Mouse (Mus musculus) intestine, postnatal 0 days (tissue): ENCODE results near the gene Zfp277. TPM values are rescaled to one million over a fixed set of nuclear protein-coding genes. Genes with fewer than 3 reads are reported as not detected.
A peak's percentile ranks its signal among the peaks of the same experiment; 100 is the strongest.

Source experiments
- ATAC-seq: fragments of 200-750 bp; cut with Nextera tagmentation; 2 replicates; pipeline ENCODE4 v1.8.0; 2017; ENCODE audit warnings: mild to moderate bottlenecking, moderate TSS enrichment, moderate library complexity
- H3K27ac ChIP-seq: fragments of 300-500 bp; sonication (generic); 2 replicates; pipeline ENCODE4 v1.5.1; 2014; ENCODE audit warnings: mild to moderate bottlenecking, low read depth, low read length, moderate library complexity
- H3K27me3 ChIP-seq: fragments of 300-500 bp; sonication (generic); replicated peaks from 2 replicates; pipeline ENCODE4 v1.6.1; 2014; ENCODE audit warnings: low read length, mixed read lengths; ENCODE audit not compliant: control insufficient read depth, insufficient read depth
- H3K36me3 ChIP-seq: fragments of 300-500 bp; sonication (generic); 2 replicates; pipeline ENCODE4 v1.6.1; 2014; ENCODE audit warnings: mild to moderate bottlenecking, moderate library complexity; ENCODE audit not compliant: control insufficient read depth, insufficient read depth
- H3K4me1 ChIP-seq: fragments of 300-500 bp; sonication (generic); replicated peaks from 2 replicates; pipeline ENCODE4 v1.6.1; 2014; ENCODE audit warnings: antibody characterized with exemption, low read length, mixed read lengths; ENCODE audit not compliant: control insufficient read depth, insufficient read depth
- H3K4me2 ChIP-seq: fragments of 300-500 bp; sonication (generic); replicated peaks from 2 replicates; pipeline ENCODE4 v1.6.1; 2014; ENCODE audit warnings: low read depth, mild to moderate bottlenecking, moderate library complexity
- H3K4me3 ChIP-seq: fragments of 300-500 bp; sonication (generic); 2 replicates; pipeline ENCODE4 v1.5.1; 2014; ENCODE audit warnings: low read depth, low read length
- H3K9ac ChIP-seq: fragments of 300-500 bp; sonication (generic); 2 replicates; pipeline ENCODE4 v1.6.1; 2014; ENCODE audit warnings: mild to moderate bottlenecking, low read depth, low read length
- H3K9me3 ChIP-seq: fragments of 300-500 bp; sonication (generic); 2 replicates; pipeline ENCODE4 v1.6.1; 2016; ENCODE audit warnings: mixed run types; ENCODE audit not compliant: control insufficient read depth
- CTCF ChIP-seq: sonication (generic); IDR thresholded peaks from 2 replicates; pipeline ENCODE4 v1.5.1; 2016; ENCODE audit warnings: low read depth, mild to moderate bottlenecking, control low read depth, antibody characterized with exemption, moderate library complexity
- WGBS: fragments of 180-500 bp; shearing (Covaris S2); extraction: QIAGEN DNeasy Blood & Tissue Kit; methylation state at CpG from one replicate; pipeline ENCODE4 v1.1.7; 2014; 5-methylcytosine and 5-hydroxymethylcytosine counted together
- polyA plus RNA-seq: library from polyadenylated mRNA; unstranded; fragments of >200 nt; fragmentation: Nextera tagmentation; extraction: Ambion mirVana; gene quantifications from 2 replicates; pipeline ENCODE4 v1.2.1, GENCODE M21; 2015

Gene Zfp277
- 19.5 and 19.9 TPM in 2 replicates for polyA plus RNA-seq

DNA sequence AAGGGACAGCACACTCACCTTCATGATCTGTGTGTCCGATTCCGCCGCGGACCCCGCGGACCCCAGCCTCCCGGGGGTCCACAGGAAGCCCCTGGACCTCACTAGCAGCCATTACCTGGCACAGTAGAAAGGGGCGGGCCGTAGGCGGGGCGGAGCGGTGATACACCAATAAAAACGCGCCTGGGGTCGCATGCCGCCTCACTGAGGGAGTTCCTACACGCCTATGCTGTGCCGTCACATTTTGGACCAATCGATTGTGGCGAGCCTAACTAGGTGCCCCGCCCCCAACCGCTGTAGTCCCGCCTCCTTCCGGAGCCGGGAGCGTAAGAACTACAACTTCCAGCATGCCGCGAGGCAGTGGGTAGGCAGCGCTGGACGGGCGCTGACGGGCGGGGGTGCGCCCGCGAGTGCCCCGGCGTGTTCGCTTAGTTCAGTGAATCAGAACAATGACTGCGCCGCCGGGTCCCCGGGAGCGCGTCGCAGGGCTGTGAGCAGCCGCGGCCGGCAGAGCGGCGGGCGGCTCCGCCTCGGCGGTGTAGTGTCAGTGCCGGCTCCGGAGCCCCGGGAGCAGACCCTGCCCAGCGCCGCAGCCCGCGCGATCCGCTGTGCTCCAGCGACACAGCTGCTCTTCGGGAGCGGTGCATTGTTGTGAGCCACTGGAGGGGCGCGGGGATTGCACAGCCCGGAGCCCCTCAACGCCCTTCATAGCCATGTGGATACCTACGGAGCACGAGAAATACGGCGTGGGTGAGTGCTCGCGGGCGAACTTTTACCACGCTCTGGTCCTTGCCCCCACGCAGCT, at the start of gene Zfp277, which contains the start of gene Dock4:
Gene Zfp277 (minus strand): TSS at position 255 of the 802 bp plus-strand sequence.
Gene Dock4 (plus strand): TSS at position 305 of the 802 bp plus-strand sequence.
- Histone ChIP-seq H3K27ac (peak within 1 kb of the TSS; percentile 71), H3K4me3 (peak within 1 kb of the TSS; percentile 98), H3K9me3 (no peaks in the 10 kb centered on the region), H3K4me2 (peak within 1 kb of the TSS; percentile 94), H3K4me1 (no peaks in the 10 kb centered on the region), H3K9ac (peak within 1 kb of the TSS; percentile 59), H3K36me3 (no peaks in the 10 kb centered on the region), H3K27me3 (no peaks in the 10 kb centered on the region)
- ATAC-seq: peak; percentile 98
- WGBS: under 1% methylated on average over 78 of the region's 80 CpGs
- TF ChIP-seq CTCF: peak; percentile 34; the same call in 1 of the 2 replicates

DNA sequence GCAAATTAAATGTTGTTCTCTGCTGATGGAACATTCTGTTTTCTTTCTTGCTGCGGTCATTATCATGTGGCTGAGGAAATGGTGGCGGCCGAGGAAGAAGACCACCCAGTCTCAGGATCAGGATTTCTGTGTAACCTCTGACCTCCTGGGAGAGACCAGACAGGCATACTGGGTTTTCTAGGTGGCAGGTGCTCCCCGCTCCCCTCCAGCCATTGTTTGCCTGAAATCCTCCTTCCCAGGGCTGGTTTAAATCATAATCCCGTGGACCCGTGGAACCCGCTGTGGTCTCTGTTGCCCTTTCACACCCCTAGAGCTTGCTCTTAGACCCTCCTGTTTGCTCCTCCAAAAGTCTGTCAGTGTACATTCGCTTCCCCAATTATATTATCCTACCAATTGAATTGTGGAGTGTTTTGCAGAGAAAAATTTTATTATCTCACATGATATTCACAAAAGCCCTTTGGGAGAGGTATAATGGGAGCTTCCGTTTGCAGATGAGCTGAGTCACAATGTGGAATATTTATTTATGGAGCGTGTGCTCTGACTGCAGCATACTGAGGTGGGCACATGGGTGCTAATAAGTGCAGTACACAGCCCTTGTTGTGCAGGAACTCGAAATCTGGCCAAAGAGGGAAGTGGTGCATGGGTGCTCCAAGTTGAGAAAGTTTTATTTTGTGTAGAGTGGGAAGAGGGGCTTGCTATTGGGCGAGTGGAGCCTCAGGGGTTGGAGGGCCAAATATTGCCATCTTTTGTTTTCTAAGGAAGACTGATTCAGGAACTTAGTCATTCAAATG, 40.5 kb upstream of the Zfp277 start:
- WGBS: 66% methylated on average over 12 of the region's 12 CpGs
- ATAC-seq: no peak

DNA sequence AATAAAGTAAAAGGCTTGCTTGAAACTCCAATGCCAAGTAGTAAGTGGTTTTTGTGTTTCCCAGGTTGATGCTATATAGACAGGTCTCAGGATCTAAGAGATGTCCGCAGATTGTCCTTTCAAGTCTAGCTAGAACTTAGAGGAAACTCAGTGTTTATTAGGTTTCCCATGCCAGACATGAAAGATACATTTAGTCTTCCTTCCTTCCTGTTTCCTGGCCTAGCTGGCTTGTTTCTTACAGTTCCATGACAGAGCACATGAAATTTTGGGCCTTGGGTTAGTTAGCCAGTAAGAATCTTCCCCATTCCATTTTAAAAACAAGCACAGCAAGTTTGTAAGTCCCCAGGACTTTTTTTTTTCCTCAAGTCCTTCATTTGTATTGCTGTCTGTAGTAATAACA, 39.5 kb upstream of the Zfp277 start:
- H3K36me3 ChIP-seq: no peaks in the 10 kb centered on the region
- H3K4me2 ChIP-seq: no peak overlapping the region
- TF ChIP-seq CTCF: no peak
- H3K9ac ChIP-seq: no peak overlapping the region
- no peak overlapping the region for H3K27ac ChIP-seq
- no peak for ATAC-seq
- H3K27me3 ChIP-seq: no peaks in the 10 kb centered on the region
- H3K9me3 ChIP-seq: no peaks in the 10 kb centered on the region
- H3K4me3 ChIP-seq: no peak overlapping the region
- H3K4me1 ChIP-seq: no peaks in the 10 kb centered on the region
- 87% methylated on average over 1 of the region's 1 CpGs for WGBS

More for the DNA sequence above, 40.5 kb upstream of the Zfp277 start:
- no peak overlapping the region for H3K4me2 ChIP-seq
- H3K27me3 ChIP-seq: no peaks in the 10 kb centered on the region
- H3K4me1 ChIP-seq: no peaks in the 10 kb centered on the region
- no peak overlapping the region for H3K9ac ChIP-seq
- no peaks in the 10 kb centered on the region for H3K36me3 ChIP-seq
- H3K27ac ChIP-seq: no peak overlapping the region
- H3K9me3 ChIP-seq: no peaks in the 10 kb centered on the region
- H3K4me3 ChIP-seq: no peak overlapping the region
- no peak for TF ChIP-seq CTCF

DNA sequence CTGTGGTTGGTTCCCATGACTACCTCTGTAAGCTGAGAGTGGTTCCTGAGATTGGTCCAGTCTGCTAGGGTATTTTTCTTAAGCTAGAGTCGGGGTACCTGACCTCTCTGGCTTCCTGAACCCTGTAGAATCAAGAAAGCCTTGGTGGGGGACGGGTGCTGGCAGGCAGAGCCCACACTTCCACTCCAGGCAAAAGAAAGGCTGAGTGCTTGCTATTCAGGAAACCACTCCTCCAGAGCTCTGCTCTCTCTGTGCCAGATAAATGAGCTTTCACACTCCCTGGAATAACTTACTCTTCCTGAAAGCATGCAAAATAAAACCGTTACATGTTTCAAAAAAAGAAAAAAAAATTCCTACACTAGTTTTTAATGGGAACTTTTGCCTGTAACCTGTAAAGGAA, 38.5 kb upstream of the Zfp277 start:
- Histone ChIP-seq H3K36me3 (no peaks in the 10 kb centered on the region), H3K27me3 (no peaks in the 10 kb centered on the region), H3K4me1 (no peaks in the 10 kb centered on the region), H3K9me3 (no peaks in the 10 kb centered on the region), H3K27ac (no peak overlapping the region), H3K9ac (no peak overlapping the region), H3K4me3 (no peak overlapping the region), H3K4me2 (no peak overlapping the region)
- WGBS: 39% methylated on average over 3 of the region's 3 CpGs
- ATAC-seq: no peak
- TF ChIP-seq CTCF: no peak

DNA sequence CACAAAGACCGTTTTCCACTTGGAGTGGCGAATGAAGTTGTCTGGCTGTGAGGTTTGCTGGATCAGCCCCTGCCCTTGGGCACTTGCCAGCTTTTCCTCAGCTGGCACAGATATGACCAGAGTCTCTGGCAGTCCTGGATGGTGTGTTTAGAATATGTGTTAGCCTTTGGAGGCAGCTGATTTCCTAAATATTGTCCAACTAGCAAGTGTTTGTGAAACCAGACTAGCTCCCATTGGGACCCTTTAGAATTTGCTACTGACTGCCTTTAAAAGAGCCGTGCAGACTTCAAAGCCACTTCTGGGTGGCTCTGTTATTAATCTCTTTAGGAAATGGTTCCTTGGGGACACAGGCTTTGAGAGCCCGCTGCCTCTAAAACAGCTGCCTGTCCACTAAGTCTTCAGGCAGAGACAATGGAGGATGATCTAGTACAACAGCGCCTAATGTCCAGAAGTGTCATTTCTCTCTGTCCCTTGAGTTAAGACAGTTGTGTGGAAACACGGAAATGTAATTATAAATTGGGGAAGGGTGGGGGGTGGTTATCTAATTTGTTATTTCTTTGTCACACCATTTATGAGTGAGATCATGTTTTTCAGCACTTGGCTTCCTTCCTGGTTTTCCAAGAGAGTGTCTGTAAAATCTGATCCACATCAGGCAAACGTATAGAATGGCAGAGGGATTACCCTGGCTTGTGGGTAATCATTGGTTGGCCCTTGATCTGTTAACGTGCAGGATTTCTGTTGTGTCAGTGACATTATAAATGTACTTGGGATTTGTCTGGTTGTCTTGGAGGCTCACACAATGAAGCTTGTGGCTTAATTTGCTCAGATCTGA, 32.1 kb upstream of the Zfp277 start:
- 53% methylated on average over 8 of the region's 8 CpGs for WGBS
- no peaks in the 10 kb centered on the region for H3K27me3 ChIP-seq
- no peak for TF ChIP-seq CTCF
- H3K4me3 ChIP-seq: no peak overlapping the region
- H3K4me2 ChIP-seq: no peak overlapping the region
- no peaks in the 10 kb centered on the region for H3K4me1 ChIP-seq
- H3K9me3 ChIP-seq: no peaks in the 10 kb centered on the region
- no peak overlapping the region for H3K9ac ChIP-seq
- ATAC-seq: no peak
- no peak overlapping the region for H3K27ac ChIP-seq
- H3K36me3 ChIP-seq: no peaks in the 10 kb centered on the region

DNA sequence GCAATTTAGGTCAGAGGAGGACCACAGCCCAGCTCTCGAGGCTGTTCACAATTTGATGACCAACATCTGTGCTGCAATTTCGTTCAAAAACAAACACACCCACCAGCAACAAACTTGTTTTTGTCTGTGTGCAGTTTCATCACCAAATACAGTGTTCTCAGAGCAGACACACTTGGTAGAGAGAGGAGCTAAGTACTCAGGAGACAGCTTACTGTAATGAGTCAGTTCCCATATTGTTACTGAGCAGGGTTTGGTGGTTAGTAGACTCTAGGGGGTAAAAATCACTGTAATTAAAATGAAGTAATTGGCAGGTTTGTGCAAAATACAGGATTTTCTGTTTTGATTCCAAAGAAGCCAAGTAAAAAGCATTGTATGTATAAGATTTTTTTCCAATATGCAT, 28.0 kb upstream of the Zfp277 start:
- H3K4me1 ChIP-seq: no peaks in the 10 kb centered on the region
- no peak overlapping the region for H3K4me2 ChIP-seq
- no peaks in the 10 kb centered on the region for H3K9me3 ChIP-seq
- WGBS: 52% methylated on average over 2 of the region's 2 CpGs
- H3K9ac ChIP-seq: no peak overlapping the region
- TF ChIP-seq CTCF: no peak
- no peaks in the 10 kb centered on the region for H3K27me3 ChIP-seq
- no peak overlapping the region for H3K4me3 ChIP-seq
- ATAC-seq: no peak
- no peaks in the 10 kb centered on the region for H3K36me3 ChIP-seq
- H3K27ac ChIP-seq: no peak overlapping the region
